Mouse (Mus musculus): ENCODE data around the gene Elp6. TPM values are rescaled to one million over a fixed set of nuclear protein-coding genes. Genes with fewer than 3 reads are reported as not detected.

Elp6 gene
- 14.0 and 14.8 TPM in 2 replicates for polyA plus RNA-seq (2014; fragmentation: Nextera tagmentation; extraction: Ambion mirVana)

DNA sequence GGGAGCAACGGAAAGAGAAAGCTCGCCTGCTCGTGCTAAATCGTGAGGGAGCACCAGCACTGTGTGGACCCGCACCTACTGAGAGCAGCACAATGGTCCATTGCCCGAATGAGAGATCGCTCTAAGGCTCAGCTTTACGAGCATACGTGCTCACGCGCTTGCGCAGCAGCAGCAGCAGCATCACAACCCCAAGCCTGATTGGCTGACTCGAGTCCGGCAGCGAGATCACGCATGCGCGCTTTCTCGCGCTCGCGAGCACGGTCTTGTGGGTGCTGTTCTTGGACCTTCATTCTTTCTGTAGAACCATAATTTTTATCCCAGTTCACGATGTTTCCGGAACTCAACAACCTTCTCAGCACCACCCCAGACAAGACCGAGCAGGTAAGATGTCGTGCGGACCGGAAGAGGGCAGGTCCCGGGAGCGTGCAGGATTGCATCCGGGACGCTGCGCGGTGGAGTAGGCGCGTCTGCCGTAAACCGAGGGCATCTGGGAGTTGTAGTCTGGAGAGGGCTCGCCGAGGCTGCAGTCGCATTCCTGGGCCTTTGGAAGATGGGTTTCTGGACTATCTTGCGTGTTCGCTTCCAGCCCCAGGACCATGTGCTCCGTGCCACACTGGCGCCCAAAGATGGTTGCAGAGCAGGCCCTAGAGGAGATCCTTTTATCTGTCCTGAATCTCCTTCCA is at the start of gene Elp6:
Elp6 (plus strand) TSS at position 205 of the 683 bp plus-strand sequence.
- H3K36me3 ChIP-seq (ENCODE audit: control insufficient read depth, insufficient read depth, low read length) = peaks cover 5% of the 10 kb centered on the region; the same call in 1 of the 2 replicates
- H3K4me2 ChIP-seq (ENCODE audit: low read length) = peak within 1 kb of the TSS; percentile 84
- no peaks in the 10 kb centered on the region for H3K27me3 ChIP-seq (ENCODE audit: control insufficient read depth, insufficient read depth, low read length)
- H3K9ac ChIP-seq (ENCODE audit: low read length) = peak within 1 kb of the TSS; percentile 76
- under 1% methylated on average over 46 of the region's 46 CpGs for WGBS
- H3K4me3 ChIP-seq (ENCODE audit: control insufficient read depth in 1 of 2, insufficient read depth in 1 of 2, low read depth in 1 of 2, low read length in 2 of 2) = peak within 1 kb of the TSS; percentile 59 to 77
- H3K9me3 ChIP-seq (ENCODE audit: control insufficient read depth, low read length) = 0 out of 2 replicates have a peak, but pooled peaks cover 2% of the 10 kb centered on the region
- H3K27ac ChIP-seq (replicated peaks in 1 of 2; ENCODE audit: control insufficient read depth in 1 of 2, insufficient read depth in 1 of 2, low read depth in 2 of 2, low read length in 2 of 2) = peak within 1 kb of the TSS; percentile 88 to 91
- ATAC-seq (ENCODE audit: insufficient number of reproducible peaks, insufficient read depth, low FRiP score, low read depth) = peak; percentile 95
- H3K4me1 ChIP-seq (ENCODE audit: control insufficient read depth in 2 of 2, insufficient read depth in 2 of 2, low read length in 2 of 2) = no peaks in the 10 kb centered on the region

DNA sequence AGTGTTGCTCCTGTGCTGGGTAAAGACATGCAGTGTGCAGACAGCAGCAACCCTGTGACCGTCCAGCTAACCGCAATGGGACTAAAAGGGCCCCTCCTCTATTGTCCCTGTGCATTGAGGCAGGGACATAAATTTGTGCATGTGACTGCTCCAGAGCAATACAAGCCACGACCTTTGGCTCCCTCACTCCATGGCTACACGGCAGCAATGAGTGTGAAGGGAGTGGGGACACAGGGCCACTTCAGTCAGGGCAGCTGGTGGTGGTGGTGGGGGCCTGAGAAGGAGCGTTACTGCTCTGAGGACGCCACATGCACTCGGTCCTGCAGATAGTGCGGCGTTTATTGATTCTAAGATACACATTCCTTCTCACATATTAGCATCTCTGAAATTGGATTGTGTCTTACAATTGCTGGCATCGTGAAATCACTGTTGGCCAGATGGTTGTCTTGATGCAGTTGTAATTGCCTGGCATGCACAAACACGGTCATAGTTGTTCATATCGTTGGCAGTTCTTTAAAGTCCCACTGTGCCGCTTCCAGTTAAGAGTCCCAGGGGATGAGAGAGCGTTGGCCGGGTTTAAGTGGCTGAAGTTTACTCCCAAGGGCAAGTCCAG is 49.5 kb upstream of the Elp6 start:
- no peaks in the 10 kb centered on the region for H3K27me3 ChIP-seq (ENCODE audit: control insufficient read depth, insufficient read depth, low read length)
- no peaks in the 10 kb centered on the region for H3K9me3 ChIP-seq (ENCODE audit: control insufficient read depth, low read length)
- H3K9ac ChIP-seq (ENCODE audit: low read length) = no peak overlapping the region
- no peak overlapping the region for H3K4me3 ChIP-seq (ENCODE audit: control insufficient read depth in 1 of 2, insufficient read depth in 1 of 2, low read depth in 1 of 2, low read length in 2 of 2)
- no peak for ATAC-seq (ENCODE audit: insufficient number of reproducible peaks, insufficient read depth, low FRiP score, low read depth)
- H3K27ac ChIP-seq (replicated peaks in 1 of 2; ENCODE audit: control insufficient read depth in 1 of 2, insufficient read depth in 1 of 2, low read depth in 2 of 2, low read length in 2 of 2) = no peak overlapping the region
- no peak overlapping the region for H3K4me2 ChIP-seq (ENCODE audit: low read length)
- no peaks in the 10 kb centered on the region for H3K36me3 ChIP-seq (ENCODE audit: control insufficient read depth, insufficient read depth, low read length)
- no peaks in the 10 kb centered on the region for H3K4me1 ChIP-seq (ENCODE audit: control insufficient read depth in 2 of 2, insufficient read depth in 2 of 2, low read length in 2 of 2)
- 77% methylated on average over 15 of the region's 15 CpGs for WGBS

DNA sequence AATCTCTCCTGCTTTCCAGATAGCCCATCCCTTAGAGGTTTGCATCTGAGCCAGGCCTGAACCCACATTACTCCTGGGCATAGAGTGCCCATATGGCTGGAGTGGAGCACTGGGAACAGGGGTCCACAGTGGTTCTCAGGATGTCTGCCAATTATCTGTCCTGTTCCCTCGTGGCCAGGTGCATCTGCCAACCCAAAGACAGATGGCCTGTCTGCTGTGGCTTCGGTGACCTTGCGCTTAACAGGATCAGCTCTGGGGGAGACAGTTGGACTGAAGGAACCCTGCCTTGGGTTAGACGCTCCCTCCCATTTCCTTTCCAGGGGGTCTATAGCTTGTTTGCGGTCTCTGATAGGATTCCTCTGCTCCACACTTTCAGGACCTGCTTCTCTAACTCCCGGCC is 46.3 kb upstream of the Elp6 start:
- Histone ChIP-seq H3K4me3 (ENCODE audit: control insufficient read depth in 1 of 2, insufficient read depth in 1 of 2, low read depth in 1 of 2, low read length in 2 of 2) (no peak overlapping the region), H3K36me3 (ENCODE audit: control insufficient read depth, insufficient read depth, low read length) (no peaks in the 10 kb centered on the region), H3K4me2 (ENCODE audit: low read length) (no peak overlapping the region), H3K27ac (replicated peaks in 1 of 2; ENCODE audit: control insufficient read depth in 1 of 2, insufficient read depth in 1 of 2, low read depth in 2 of 2, low read length in 2 of 2) (no peak overlapping the region), H3K4me1 (ENCODE audit: control insufficient read depth in 2 of 2, insufficient read depth in 2 of 2, low read length in 2 of 2) (no peaks in the 10 kb centered on the region), H3K27me3 (ENCODE audit: control insufficient read depth, insufficient read depth, low read length) (no peaks in the 10 kb centered on the region), H3K9ac (ENCODE audit: low read length) (no peak overlapping the region), H3K9me3 (ENCODE audit: control insufficient read depth, low read length) (no peaks in the 10 kb centered on the region)
- 65% methylated on average over 6 of the region's 6 CpGs for WGBS
- ATAC-seq (ENCODE audit: insufficient number of reproducible peaks, insufficient read depth, low FRiP score, low read depth) = no peak

DNA sequence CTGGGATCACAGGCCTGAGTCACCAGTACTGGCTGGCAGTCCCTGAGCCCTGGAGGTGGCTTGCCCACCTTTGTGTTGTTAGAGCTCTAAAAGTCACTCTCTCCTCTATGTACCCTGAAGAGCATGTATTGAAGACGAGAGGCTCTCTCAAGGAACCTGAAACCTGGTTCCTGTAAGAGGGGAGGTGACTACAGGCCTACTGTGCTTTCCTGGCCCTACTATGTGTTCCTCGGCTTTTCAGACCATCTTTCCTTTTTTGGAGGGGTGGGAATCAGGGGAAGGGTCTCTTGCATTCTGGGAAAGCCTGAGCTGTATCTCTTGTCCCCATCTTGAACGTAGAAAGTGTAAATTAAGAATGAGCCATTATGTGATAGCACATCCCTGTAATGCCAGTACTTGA is 45.9 kb upstream of the Elp6 start:
- Histone ChIP-seq H3K9ac (ENCODE audit: low read length) (no peak overlapping the region), H3K36me3 (ENCODE audit: control insufficient read depth, insufficient read depth, low read length) (no peaks in the 10 kb centered on the region), H3K4me2 (ENCODE audit: low read length) (no peak overlapping the region), H3K4me1 (ENCODE audit: control insufficient read depth in 2 of 2, insufficient read depth in 2 of 2, low read length in 2 of 2) (no peaks in the 10 kb centered on the region), H3K27me3 (ENCODE audit: control insufficient read depth, insufficient read depth, low read length) (no peaks in the 10 kb centered on the region), H3K4me3 (ENCODE audit: control insufficient read depth in 1 of 2, insufficient read depth in 1 of 2, low read depth in 1 of 2, low read length in 2 of 2) (no peak overlapping the region), H3K27ac (replicated peaks in 1 of 2; ENCODE audit: control insufficient read depth in 1 of 2, insufficient read depth in 1 of 2, low read depth in 2 of 2, low read length in 2 of 2) (no peak overlapping the region), H3K9me3 (ENCODE audit: control insufficient read depth, low read length) (no peaks in the 10 kb centered on the region)
- WGBS = 66% methylated on average over 3 of the region's 3 CpGs
- no peak for ATAC-seq (ENCODE audit: insufficient number of reproducible peaks, insufficient read depth, low FRiP score, low read depth)

DNA sequence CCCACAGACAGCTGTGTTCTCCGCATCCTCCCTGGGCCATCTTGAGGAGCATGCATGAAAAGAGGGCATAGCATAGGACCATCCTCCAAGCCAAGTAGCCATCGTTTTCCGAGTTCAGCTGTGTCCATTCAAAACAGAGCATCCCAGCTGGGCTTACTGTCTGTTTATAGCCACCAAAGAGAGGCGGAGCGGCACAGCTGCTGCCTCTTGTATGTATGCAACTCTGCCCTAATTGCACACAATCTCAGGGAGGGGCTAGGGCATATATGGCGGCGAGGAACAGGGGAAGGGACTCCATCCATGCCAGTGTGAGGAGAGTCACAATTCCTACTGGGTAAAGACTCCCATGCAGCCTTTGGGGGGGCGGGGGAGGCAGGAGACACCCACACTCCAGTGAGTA is 41.8 kb upstream of the Elp6 start:
- H3K9ac ChIP-seq (ENCODE audit: low read length) = no peak overlapping the region
- no peak overlapping the region for H3K27ac ChIP-seq (replicated peaks in 1 of 2; ENCODE audit: control insufficient read depth in 1 of 2, insufficient read depth in 1 of 2, low read depth in 2 of 2, low read length in 2 of 2)
- WGBS = 83% methylated on average over 8 of the region's 8 CpGs
- H3K9me3 ChIP-seq (ENCODE audit: control insufficient read depth, low read length) = no peaks in the 10 kb centered on the region
- ATAC-seq (ENCODE audit: insufficient number of reproducible peaks, insufficient read depth, low FRiP score, low read depth) = no peak
- H3K27me3 ChIP-seq (ENCODE audit: control insufficient read depth, insufficient read depth, low read length) = no peaks in the 10 kb centered on the region
- H3K4me2 ChIP-seq (ENCODE audit: low read length) = no peak overlapping the region
- H3K4me1 ChIP-seq (ENCODE audit: control insufficient read depth in 2 of 2, insufficient read depth in 2 of 2, low read length in 2 of 2) = no peaks in the 10 kb centered on the region
- no peaks in the 10 kb centered on the region for H3K36me3 ChIP-seq (ENCODE audit: control insufficient read depth, insufficient read depth, low read length)
- H3K4me3 ChIP-seq (ENCODE audit: control insufficient read depth in 1 of 2, insufficient read depth in 1 of 2, low read depth in 1 of 2, low read length in 2 of 2) = no peak overlapping the region

DNA sequence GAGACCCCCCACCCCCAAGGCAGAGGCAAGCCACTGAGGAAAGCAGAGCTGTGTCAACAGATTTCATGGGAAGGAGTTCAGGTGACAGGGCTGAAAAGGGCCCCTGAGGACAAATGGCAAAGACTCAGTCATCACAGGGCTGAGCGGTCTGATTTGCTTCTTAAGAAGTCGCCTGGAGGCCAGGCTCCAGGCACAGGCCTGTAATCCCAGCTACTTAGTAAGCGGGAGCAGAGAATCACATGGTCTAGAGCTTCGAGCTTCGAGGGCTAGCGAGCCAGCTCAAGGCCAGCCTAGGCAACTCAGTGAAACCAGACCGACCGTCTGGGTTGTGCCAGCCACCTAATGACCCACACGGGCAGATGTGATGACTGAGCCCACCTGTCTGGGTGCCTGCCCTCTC is 40.0 kb upstream of the Elp6 start:
- Histone ChIP-seq H3K4me3 (ENCODE audit: control insufficient read depth in 1 of 2, insufficient read depth in 1 of 2, low read depth in 1 of 2, low read length in 2 of 2) (no peak overlapping the region), H3K4me2 (ENCODE audit: low read length) (no peak overlapping the region), H3K9me3 (ENCODE audit: control insufficient read depth, low read length) (no peaks in the 10 kb centered on the region), H3K9ac (ENCODE audit: low read length) (no peak overlapping the region), H3K27ac (replicated peaks in 1 of 2; ENCODE audit: control insufficient read depth in 1 of 2, insufficient read depth in 1 of 2, low read depth in 2 of 2, low read length in 2 of 2) (no peak overlapping the region), H3K4me1 (ENCODE audit: control insufficient read depth in 2 of 2, insufficient read depth in 2 of 2, low read length in 2 of 2) (no peaks in the 10 kb centered on the region), H3K36me3 (ENCODE audit: control insufficient read depth, insufficient read depth, low read length) (no peaks in the 10 kb centered on the region), H3K27me3 (ENCODE audit: control insufficient read depth, insufficient read depth, low read length) (no peaks in the 10 kb centered on the region)
- WGBS = 75% methylated on average over 9 of the region's 9 CpGs
- ATAC-seq (ENCODE audit: insufficient number of reproducible peaks, insufficient read depth, low FRiP score, low read depth) = no peak

DNA sequence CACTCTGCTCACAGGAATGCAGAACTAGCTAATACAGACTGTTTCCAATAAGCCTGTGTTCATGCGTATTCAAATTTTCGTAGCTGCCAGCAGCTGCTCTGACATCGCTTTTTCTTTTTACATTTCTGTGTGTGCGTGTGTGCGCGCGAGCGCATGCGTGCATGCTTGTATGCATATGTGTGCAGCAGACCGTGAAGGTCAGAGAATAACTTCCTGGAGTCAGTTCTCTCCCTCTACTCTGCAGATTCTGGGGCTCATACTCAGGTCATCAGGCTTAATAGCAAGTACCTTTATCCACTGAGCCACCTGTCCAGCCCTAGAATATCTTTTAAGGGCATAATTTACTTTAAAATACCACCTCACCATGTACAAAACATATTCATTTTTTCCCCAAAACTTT is 36.6 kb upstream of the Elp6 start:
- Histone ChIP-seq H3K9ac (ENCODE audit: low read length) (no peak overlapping the region), H3K4me2 (ENCODE audit: low read length) (no peak overlapping the region), H3K4me3 (ENCODE audit: control insufficient read depth in 1 of 2, insufficient read depth in 1 of 2, low read depth in 1 of 2, low read length in 2 of 2) (no peak overlapping the region), H3K36me3 (ENCODE audit: control insufficient read depth, insufficient read depth, low read length) (no peaks in the 10 kb centered on the region), H3K9me3 (ENCODE audit: control insufficient read depth, low read length) (no peaks in the 10 kb centered on the region), H3K4me1 (ENCODE audit: control insufficient read depth in 2 of 2, insufficient read depth in 2 of 2, low read length in 2 of 2) (no peaks in the 10 kb centered on the region), H3K27me3 (ENCODE audit: control insufficient read depth, insufficient read depth, low read length) (no peaks in the 10 kb centered on the region), H3K27ac (replicated peaks in 1 of 2; ENCODE audit: control insufficient read depth in 1 of 2, insufficient read depth in 1 of 2, low read depth in 2 of 2, low read length in 2 of 2) (no peak overlapping the region)
- WGBS = 93% methylated on average over 10 of the region's 10 CpGs
- no peak for ATAC-seq (ENCODE audit: insufficient number of reproducible peaks, insufficient read depth, low FRiP score, low read depth)

DNA sequence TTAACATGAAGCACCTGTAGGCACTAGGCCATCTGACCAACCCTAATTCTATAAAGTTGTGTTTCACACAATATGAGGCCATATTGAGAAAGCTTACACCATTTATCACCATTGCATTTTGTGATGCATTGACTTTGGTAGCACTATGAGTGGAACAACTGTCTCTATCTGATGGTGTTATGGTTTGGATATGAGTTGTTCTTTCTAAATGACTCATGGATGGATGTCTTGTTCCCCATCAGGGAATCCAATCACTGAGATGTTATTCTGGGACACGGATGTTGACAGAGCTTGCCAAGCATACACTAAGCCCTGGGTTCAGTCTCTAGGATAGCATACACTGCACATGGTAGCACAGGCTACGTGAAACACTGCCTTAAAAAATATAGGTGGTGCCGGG is 32.6 kb upstream of the Elp6 start:
- no peaks in the 10 kb centered on the region for H3K36me3 ChIP-seq (ENCODE audit: control insufficient read depth, insufficient read depth, low read length)
- WGBS = 88% methylated on average over 3 of the region's 3 CpGs
- no peak overlapping the region for H3K4me2 ChIP-seq (ENCODE audit: low read length)
- no peak overlapping the region for H3K9ac ChIP-seq (ENCODE audit: low read length)
- no peaks in the 10 kb centered on the region for H3K9me3 ChIP-seq (ENCODE audit: control insufficient read depth, low read length)
- no peaks in the 10 kb centered on the region for H3K4me1 ChIP-seq (ENCODE audit: control insufficient read depth in 2 of 2, insufficient read depth in 2 of 2, low read length in 2 of 2)
- ATAC-seq (ENCODE audit: insufficient number of reproducible peaks, insufficient read depth, low FRiP score, low read depth) = no peak
- H3K4me3 ChIP-seq (ENCODE audit: control insufficient read depth in 1 of 2, insufficient read depth in 1 of 2, low read depth in 1 of 2, low read length in 2 of 2) = no peak overlapping the region
- no peak overlapping the region for H3K27ac ChIP-seq (replicated peaks in 1 of 2; ENCODE audit: control insufficient read depth in 1 of 2, insufficient read depth in 1 of 2, low read depth in 2 of 2, low read length in 2 of 2)
- no peaks in the 10 kb centered on the region for H3K27me3 ChIP-seq (ENCODE audit: control insufficient read depth, insufficient read depth, low read length)
